Mouse (Mus musculus) liver, embryonic 16.5 days (tissue): Measurements from ENCODE around the gene Frmd8. TPM values are rescaled to one million over a fixed set of nuclear protein-coding genes. Genes with fewer than 3 reads are reported as not detected.
A peak's percentile ranks its signal among the peaks of the same experiment; 100 is the strongest.

Experiments used
- ATAC-seq: fragments of 200-750 bp; cut with Nextera tagmentation; 2 replicates; pipeline ENCODE4 v1.8.0; 2017; ENCODE audit warnings: low read depth, mild to moderate bottlenecking, moderate number of reproducible peaks, moderate library complexity
- H3K27ac ChIP-seq: fragments of 300-500 bp; sonication (generic); 2 replicates; pipeline ENCODE4 v1.5.1; 2014; ENCODE audit warnings: mild to moderate bottlenecking, low read length
- H3K27me3 ChIP-seq: fragments of 300-500 bp; sonication (generic); 2 replicates; pipeline ENCODE4 v1.6.1; 2014; ENCODE audit warnings: low read depth, low read length, mixed read lengths; ENCODE audit not compliant: control insufficient read depth, insufficient read depth
- H3K36me3 ChIP-seq: fragments of 300-500 bp; sonication (generic); 2 replicates; pipeline ENCODE4 v1.6.1; 2014; ENCODE audit warnings: mild to moderate bottlenecking; ENCODE audit not compliant: control insufficient read depth, insufficient read depth
- H3K4me1 ChIP-seq: fragments of 300-500 bp; sonication (generic); 2 replicates; pipeline ENCODE4 v1.6.1; 2014; ENCODE audit warnings: low read depth, low read length, mixed read lengths; ENCODE audit not compliant: control insufficient read depth
- H3K4me2 ChIP-seq: fragments of 300-500 bp; sonication (generic); 2 replicates; pipeline ENCODE4 v1.6.1; 2014; ENCODE audit warnings: low read depth, low read length, mixed read lengths
- H3K4me3 ChIP-seq: fragments of 300-500 bp; sonication (generic); 2 replicates; pipeline ENCODE4 v1.5.1; 2014; ENCODE audit warnings: low read depth, mild to moderate bottlenecking, low read length
- H3K9ac ChIP-seq: fragments of 300-500 bp; sonication (generic); 2 replicates; pipeline ENCODE4 v1.6.1; 2014; ENCODE audit warnings: low read depth, low read length
- H3K9me3 ChIP-seq: fragments of 300-500 bp; sonication (generic); replicated peaks from 2 replicates; pipeline ENCODE4 v1.6.1; 2016; ENCODE audit warnings: low read length; ENCODE audit not compliant: control insufficient read depth
- WGBS: fragments of 180-500 bp; shearing (Covaris S2); extraction: QIAGEN DNeasy Blood & Tissue Kit; methylation state at CpG from one replicate; pipeline ENCODE4 v1.1.7; 2014; ENCODE audit not compliant: insufficient replicate concordance; 5-methylcytosine and 5-hydroxymethylcytosine counted together
- polyA plus RNA-seq: library from polyadenylated mRNA; unstranded; fragments of >200 nt; fragmentation: Nextera tagmentation; extraction: Ambion mirVana; gene quantifications from 2 replicates; pipeline ENCODE4 v1.2.1, GENCODE M21; 2015

Gene Frmd8
- polyA plus RNA-seq, 1 experiment from 2014 or later = 13.9 TPM

- ATAC-seq = peak; percentile 10; the same call in 1 of the 2 replicates
- peaks cover 73% of the 10 kb centered on the region for H3K4me1 ChIP-seq
- H3K9me3 ChIP-seq = no peaks in the 10 kb centered on the region
- 20% methylated on average over 13 of the region's 13 CpGs for WGBS
- peak overlapping the region; percentile 60 for H3K9ac ChIP-seq
- peak overlapping the region; percentile 67 for H3K4me3 ChIP-seq
- H3K27ac ChIP-seq = peak overlapping the region; percentile 99
- H3K36me3 ChIP-seq = no peaks in the 10 kb centered on the region
- no peaks in the 10 kb centered on the region for H3K27me3 ChIP-seq
- H3K4me2 ChIP-seq = peak overlapping the region; percentile 76
Measured at GRCm38 (mm10) chr19:5848826-5849672, 26.0 kb downstream of the Frmd8 start.

GRCm38 (mm10) chr19:5848032-5848825 is 26.8 kb downstream of the Frmd8 start:
- Histone ChIP-seq H3K9ac (peak overlapping the region; percentile 60), H3K9me3 (no peaks in the 10 kb centered on the region), H3K36me3 (no peaks in the 10 kb centered on the region), H3K4me1 (peaks cover 81% of the 10 kb centered on the region), H3K27ac (peak overlapping the region; percentile 99), H3K4me2 (peak overlapping the region; percentile 76), H3K27me3 (no peaks in the 10 kb centered on the region), H3K4me3 (peak overlapping the region; percentile 67)
- ATAC-seq = peak; percentile 62
- WGBS = 20% methylated on average over 14 of the region's 14 CpGs

GRCm38 (mm10) chr19:5847306-5847796 is 27.7 kb downstream of the Frmd8 start:
- peak overlapping the region; percentile 99 for H3K27ac ChIP-seq
- 39% methylated on average over 4 of the region's 4 CpGs for WGBS
- no peaks in the 10 kb centered on the region for H3K36me3 ChIP-seq
- H3K4me1 ChIP-seq = peaks cover 90% of the 10 kb centered on the region
- peak overlapping the region; percentile 60 for H3K9ac ChIP-seq
- H3K4me3 ChIP-seq = peak overlapping the region; percentile 67
- no peaks in the 10 kb centered on the region for H3K9me3 ChIP-seq
- no peak for ATAC-seq
- peak overlapping the region; percentile 76 for H3K4me2 ChIP-seq
- H3K27me3 ChIP-seq = no peaks in the 10 kb centered on the region

GRCm38 (mm10) chr19:5846557-5847305 is 28.3 kb downstream of the Frmd8 start:
- Histone ChIP-seq H3K4me3 (peak overlapping the region; percentile 67), H3K9me3 (no peaks in the 10 kb centered on the region), H3K27me3 (no peaks in the 10 kb centered on the region), H3K36me3 (no peaks in the 10 kb centered on the region), H3K4me1 (peaks cover 91% of the 10 kb centered on the region), H3K9ac (peak overlapping the region; percentile 60), H3K27ac (peak overlapping the region; percentile 99), H3K4me2 (peak overlapping the region; percentile 76)
- WGBS = 8% methylated on average over 16 of the region's 16 CpGs
- peak; percentile 47 for ATAC-seq

- peak overlapping the region; percentile 99 for H3K27ac ChIP-seq
- H3K27me3 ChIP-seq = no peaks in the 10 kb centered on the region
- 1% methylated on average over 7 of the region's 7 CpGs for WGBS
- no peak for ATAC-seq
- peak overlapping the region; percentile 76 for H3K4me2 ChIP-seq
- peaks cover 91% of the 10 kb centered on the region for H3K4me1 ChIP-seq
- H3K9ac ChIP-seq = peak overlapping the region; percentile 60
- no peaks in the 10 kb centered on the region for H3K36me3 ChIP-seq
- H3K9me3 ChIP-seq = no peaks in the 10 kb centered on the region
- peak overlapping the region; percentile 67 for H3K4me3 ChIP-seq
Measured at GRCm38 (mm10) chr19:5846154-5846553, 28.9 kb downstream of the Frmd8 start.

- WGBS = 1% methylated on average over 45 of the region's 45 CpGs
- H3K4me3 ChIP-seq = peak overlapping the region; percentile 67
- no peaks in the 10 kb centered on the region for H3K27me3 ChIP-seq
- H3K9ac ChIP-seq = peak overlapping the region; percentile 80
- peaks cover 93% of the 10 kb centered on the region for H3K4me1 ChIP-seq
- peak; percentile 56 for ATAC-seq
- H3K27ac ChIP-seq = peak overlapping the region; percentile 99
- H3K4me2 ChIP-seq = peak overlapping the region; percentile 76
- H3K9me3 ChIP-seq = no peaks in the 10 kb centered on the region
- H3K36me3 ChIP-seq = no peaks in the 10 kb centered on the region
Measured at GRCm38 (mm10) chr19:5845319-5846135, 29.5 kb downstream of the Frmd8 start.

GRCm38 (mm10) chr19:5844831-5845318 is 30.2 kb downstream of the Frmd8 start:
- Histone ChIP-seq H3K9ac (peak overlapping the region; percentile 80), H3K4me1 (peaks cover 92% of the 10 kb centered on the region), H3K9me3 (no peaks in the 10 kb centered on the region), H3K36me3 (no peaks in the 10 kb centered on the region), H3K4me2 (peak overlapping the region; percentile 76), H3K4me3 (peak overlapping the region; percentile 67), H3K27me3 (no peaks in the 10 kb centered on the region), H3K27ac (peak overlapping the region; percentile 96)
- no peak for ATAC-seq
- WGBS = 24% methylated on average over 12 of the region's 12 CpGs
